Mouse (Mus musculus) stomach, postnatal 0 days (tissue): Measurements from ENCODE around the gene Dach1. TPM values are rescaled to one million over a fixed set of nuclear protein-coding genes. Genes with fewer than 3 reads are reported as not detected.

Experiments used
- ATAC-seq: fragments of 200-750 bp; cut with Nextera tagmentation; 2 replicates; pipeline ENCODE4 v1.8.0; 2017; ENCODE audit not compliant: low FRiP score, low TSS enrichment
- DNase-seq: peaks from one replicate; pipeline ENCODE4 v3.0.0-alpha.2; 2016; ENCODE audit warnings: low spot score
- H3K27ac ChIP-seq: fragments of 300-500 bp; sonication (generic); replicated peaks from 2 replicates; pipeline ENCODE4 v1.5.1; 2014; ENCODE audit warnings: mild to moderate bottlenecking, control low read depth
- H3K27me3 ChIP-seq: fragments of 300-500 bp; sonication (generic); 2 replicates; pipeline ENCODE4 v1.6.1; 2014; ENCODE audit warnings: low read length; ENCODE audit not compliant: control insufficient read depth, insufficient read depth
- H3K36me3 ChIP-seq: fragments of 300-500 bp; sonication (generic); 2 replicates; pipeline ENCODE4 v1.6.1; 2014; ENCODE audit warnings: low read length, mixed read lengths; ENCODE audit not compliant: control insufficient read depth, insufficient read depth
- H3K4me1 ChIP-seq: fragments of 300-500 bp; sonication (generic); replicated peaks from 2 replicates; pipeline ENCODE4 v1.6.1; 2014; ENCODE audit warnings: antibody characterized with exemption; ENCODE audit not compliant: control insufficient read depth, insufficient read depth
- H3K4me2 ChIP-seq: fragments of 300-500 bp; sonication (generic); replicated peaks from 2 replicates; pipeline ENCODE4 v1.6.1; 2014; ENCODE audit warnings: low read depth, mild to moderate bottlenecking, control low read depth, moderate library complexity
- H3K4me3 ChIP-seq: fragments of 300-500 bp; sonication (generic); 2 replicates; pipeline ENCODE4 v1.5.1; 2014; ENCODE audit warnings: low read depth, low read length, control low read depth
- H3K9ac ChIP-seq: fragments of 300-500 bp; sonication (generic); 2 replicates; pipeline ENCODE4 v1.6.1; 2014; ENCODE audit warnings: mild to moderate bottlenecking, low read length, control low read depth, mixed read lengths
- H3K9me3 ChIP-seq: fragments of 300-500 bp; sonication (generic); 2 replicates; pipeline ENCODE4 v1.6.1; 2016; ENCODE audit warnings: low read length; ENCODE audit not compliant: control insufficient read depth
- CTCF ChIP-seq: IDR thresholded peaks from 2 replicates; pipeline ENCODE4 v1.5.1; 2016; ENCODE audit warnings: antibody characterized with exemption, low read depth, mild to moderate bottlenecking, moderate library complexity
- EP300 ChIP-seq: optimal IDR thresholded peaks from 2 replicates; pipeline ENCODE3; 2016; ENCODE audit warnings: antibody characterized with exemption
- WGBS: fragments of 180-500 bp; shearing (Covaris S2); extraction: QIAGEN DNeasy Blood & Tissue Kit; methylation state at CpG from one replicate; pipeline ENCODE4 v1.1.7; 2014; 5-methylcytosine and 5-hydroxymethylcytosine counted together
- polyA plus RNA-seq: library from polyadenylated mRNA; unstranded; fragments of >200 nt; fragmentation: Nextera tagmentation; extraction: Ambion mirVana; gene quantifications from 2 replicates; pipeline ENCODE4 v1.2.1, GENCODE M21; 2015

Dach1 gene
- polyA plus RNA-seq, 1 experiment from 2014 or later, result 2.3 TPM

DNA sequence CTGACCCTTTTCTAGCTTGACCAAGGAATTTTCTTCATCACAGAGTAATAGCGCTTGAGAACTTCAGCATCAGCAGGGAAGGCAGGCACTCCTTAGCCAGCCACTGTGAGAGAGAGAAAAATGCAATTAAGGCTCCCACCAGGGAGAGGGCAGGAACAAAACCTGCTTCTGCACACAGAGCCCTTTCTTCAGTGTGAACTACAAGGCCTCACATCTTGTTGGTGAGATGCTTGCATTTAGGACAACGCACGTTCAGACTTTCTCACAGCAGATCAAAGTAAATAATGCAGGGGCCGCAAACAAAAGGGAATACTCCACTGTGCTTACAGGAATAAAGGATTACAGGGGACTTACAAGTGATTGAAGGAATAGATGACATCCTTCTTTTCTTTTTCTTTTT, 74.3 kb downstream of the Dach1 start:
- WGBS, result 69% methylated on average over 4 of the region's 4 CpGs
- ATAC-seq, result no peak
- no peaks in the 10 kb centered on the region for H3K27me3 ChIP-seq
- H3K4me3 ChIP-seq, result no peak overlapping the region
- H3K36me3 ChIP-seq, result no peaks in the 10 kb centered on the region
- H3K4me1 ChIP-seq, result no peaks in the 10 kb centered on the region
- DNase-seq, result no peak
- TF ChIP-seq EP300, result no peak
- TF ChIP-seq CTCF, result no peak
- no peak overlapping the region for H3K9ac ChIP-seq
- no peaks in the 10 kb centered on the region for H3K9me3 ChIP-seq
- H3K27ac ChIP-seq, result no peak overlapping the region
- no peak overlapping the region for H3K4me2 ChIP-seq

- ATAC-seq (no peak), DNase-seq (no peak)
- H3K27me3 ChIP-seq, result no peaks in the 10 kb centered on the region
- 90% methylated on average over 2 of the region's 2 CpGs for WGBS
- no peaks in the 10 kb centered on the region for H3K36me3 ChIP-seq
- H3K9me3 ChIP-seq, result no peaks in the 10 kb centered on the region
- H3K4me1 ChIP-seq, result no peaks in the 10 kb centered on the region
- no peak for TF ChIP-seq EP300
- no peak overlapping the region for H3K4me2 ChIP-seq
- no peak overlapping the region for H3K27ac ChIP-seq
- H3K9ac ChIP-seq, result no peak overlapping the region
- no peak overlapping the region for H3K4me3 ChIP-seq
These were observed 80.3 kb downstream of the Dach1 start for GRCm38 (mm10) chr14:98089246-98089645.

GRCm38 (mm10) chr14:98087355-98087754, 82.2 kb downstream of the Dach1 start:
- Histone ChIP-seq H3K9me3 (no peaks in the 10 kb centered on the region), H3K9ac (no peak overlapping the region), H3K27me3 (no peaks in the 10 kb centered on the region), H3K27ac (no peak overlapping the region), H3K4me3 (no peak overlapping the region), H3K36me3 (no peaks in the 10 kb centered on the region), H3K4me2 (no peak overlapping the region), H3K4me1 (no peaks in the 10 kb centered on the region)
- DNase-seq, result no peak
- TF ChIP-seq EP300, result no peak
- no peak for TF ChIP-seq CTCF
- WGBS, result 61% methylated on average over 2 of the region's 2 CpGs
- no peak for ATAC-seq

DNA sequence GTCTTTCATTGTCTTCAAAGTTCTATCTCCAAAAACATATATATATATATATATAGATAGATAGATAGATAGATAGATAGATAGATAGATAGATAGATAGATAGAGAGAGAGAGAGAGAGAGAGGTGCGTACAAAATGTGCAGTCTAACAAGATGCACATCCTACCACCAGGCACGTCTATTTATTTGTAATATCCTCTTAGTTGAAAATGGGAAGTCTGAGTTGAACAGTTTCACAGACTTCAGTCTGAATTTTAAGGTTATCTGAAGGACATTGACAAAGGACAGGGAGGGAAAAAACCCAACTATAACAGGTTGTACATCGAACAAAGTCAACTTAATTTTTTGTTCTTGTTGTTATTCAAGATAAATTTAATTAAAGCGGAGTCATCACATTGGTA, 82.8 kb downstream of the Dach1 start:
- no peak for ATAC-seq
- no peaks in the 10 kb centered on the region for H3K27me3 ChIP-seq
- H3K36me3 ChIP-seq, result no peaks in the 10 kb centered on the region
- TF ChIP-seq EP300 (no peak), CTCF (no peak)
- no peak overlapping the region for H3K4me2 ChIP-seq
- H3K27ac ChIP-seq, result no peak overlapping the region
- no peak overlapping the region for H3K9ac ChIP-seq
- DNase-seq, result no peak
- H3K9me3 ChIP-seq, result no peaks in the 10 kb centered on the region
- WGBS, result 88% methylated on average over 4 of the region's 4 CpGs
- H3K4me1 ChIP-seq, result no peaks in the 10 kb centered on the region
- H3K4me3 ChIP-seq, result no peak overlapping the region

DNA sequence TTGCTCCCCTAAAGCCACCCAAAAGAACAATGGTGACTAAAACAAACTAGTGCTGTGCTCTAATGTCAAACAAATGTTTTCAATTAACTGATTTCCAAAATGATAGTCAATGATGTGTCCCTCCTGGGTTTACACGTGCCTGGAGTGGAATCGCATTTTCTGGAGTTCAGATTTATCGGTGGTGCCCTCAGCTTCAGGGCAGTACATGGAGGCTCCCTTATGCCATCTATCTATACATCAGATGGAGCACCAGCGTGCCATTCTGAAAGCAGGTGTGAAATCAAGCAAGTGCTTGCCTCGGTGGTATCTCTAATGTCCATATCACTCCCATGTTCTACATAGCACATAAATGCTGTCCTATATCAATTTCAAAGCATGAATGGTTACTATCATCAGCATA, 84.4 kb downstream of the Dach1 start:
- no peaks in the 10 kb centered on the region for H3K27me3 ChIP-seq
- H3K4me3 ChIP-seq, result no peak overlapping the region
- H3K36me3 ChIP-seq, result no peaks in the 10 kb centered on the region
- H3K27ac ChIP-seq, result no peak overlapping the region
- 70% methylated on average over 5 of the region's 5 CpGs for WGBS
- ATAC-seq, result no peak
- TF ChIP-seq EP300 (no peak), CTCF (no peak)
- no peak overlapping the region for H3K4me2 ChIP-seq
- H3K9me3 ChIP-seq, result no peaks in the 10 kb centered on the region
- H3K9ac ChIP-seq, result no peak overlapping the region
- no peak for DNase-seq
- no peaks in the 10 kb centered on the region for H3K4me1 ChIP-seq

DNA sequence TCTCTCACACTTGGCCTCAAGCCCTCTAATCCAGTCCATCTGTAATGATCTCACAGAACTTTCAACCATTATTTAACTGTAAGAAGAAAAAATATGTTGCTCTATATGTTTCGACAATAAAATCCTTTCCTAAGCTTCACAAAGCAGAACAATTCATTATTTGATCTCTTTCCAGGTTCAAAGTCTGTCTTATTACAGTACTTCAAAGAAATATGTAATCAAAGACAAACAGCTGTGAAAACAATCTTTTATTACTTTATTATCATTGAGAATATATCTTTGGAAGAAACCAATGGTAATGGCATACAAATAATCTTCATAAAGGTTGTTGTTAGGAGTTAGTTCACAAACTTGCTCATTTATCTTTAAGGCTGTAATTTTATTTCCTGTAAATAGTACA, 84.8 kb downstream of the Dach1 start:
- Histone ChIP-seq H3K9ac (no peak overlapping the region), H3K4me2 (no peak overlapping the region), H3K9me3 (no peaks in the 10 kb centered on the region), H3K27ac (no peak overlapping the region), H3K4me3 (no peak overlapping the region), H3K4me1 (no peaks in the 10 kb centered on the region), H3K36me3 (no peaks in the 10 kb centered on the region), H3K27me3 (no peaks in the 10 kb centered on the region)
- DNase-seq, result no peak
- no peak for ATAC-seq
- WGBS, result 24% methylated on average over 1 of the region's 1 CpGs
- TF ChIP-seq EP300 (no peak), CTCF (no peak)

- WGBS, result 34% methylated on average over 1 of the region's 1 CpGs
- no peak for TF ChIP-seq EP300
- TF ChIP-seq CTCF, result no peak
- Histone ChIP-seq H3K4me2 (no peak overlapping the region), H3K9ac (no peak overlapping the region), H3K27me3 (no peaks in the 10 kb centered on the region), H3K27ac (no peak overlapping the region), H3K36me3 (no peaks in the 10 kb centered on the region), H3K4me3 (no peak overlapping the region), H3K9me3 (no peaks in the 10 kb centered on the region), H3K4me1 (no peaks in the 10 kb centered on the region)
- ATAC-seq (no peak), DNase-seq (no peak)
These were observed 86.1 kb downstream of the Dach1 start for GRCm38 (mm10) chr14:98083419-98083818.
